Mouse (Mus musculus): ENCODE results near the gene Gm17428. TPM values are rescaled to one million over a fixed set of nuclear protein-coding genes. Genes with fewer than 3 reads are reported as not detected.

Gene Gm17428
- total and polyA plus RNA-seq, 3 experiments: not detected

- no peak for TF ChIP-seq TBP (conservative IDR thresholded peaks at IDR 0.05; ENCODE audit: low read depth, low read length)
- TF ChIP-seq CTCF (conservative IDR thresholded peaks at IDR 0.05 in 1 of 2, IDR thresholded peaks at IDR 0.05 in 1 of 2; ENCODE audit: low read depth in 2 of 2, low read length in 2 of 2): no peak
- no peak for TF ChIP-seq RAD21 (IDR thresholded peaks at IDR 0.05; ENCODE audit: low read depth, low read length)
- TF ChIP-seq ETS1 (conservative IDR thresholded peaks at IDR 0.05; ENCODE audit: low read depth, low read length): no peak
- no peak for TF ChIP-seq PAX5 (IDR thresholded peaks at IDR 0.05; ENCODE audit: low read length)
- no peak for TF ChIP-seq SIN3A (IDR thresholded peaks at IDR 0.05; ENCODE audit: low read length)
- no peak for TF ChIP-seq CHD2 (IDR thresholded peaks at IDR 0.05; ENCODE audit: low read length)
- TF ChIP-seq HCFC1 (IDR thresholded peaks at IDR 0.05; ENCODE audit: low read depth, low read length): no peak
- TF ChIP-seq ELF1 (IDR thresholded peaks at IDR 0.05; ENCODE audit: low read depth, low read length): no peak
- no peak for TF ChIP-seq SMC3 (IDR thresholded peaks at IDR 0.05; ENCODE audit: low read depth, low read length)
- TF ChIP-seq ZC3H11A (IDR thresholded peaks at IDR 0.05; ENCODE audit: low read depth, low read length): no peak
- TF ChIP-seq IRF4 (IDR thresholded peaks at IDR 0.05; ENCODE audit: low read depth, low read length): no peak
- no peak for TF ChIP-seq TCF12 (IDR thresholded peaks at IDR 0.05; ENCODE audit: low read depth, low read length)
- no peak for TF ChIP-seq ZNF384 (IDR thresholded peaks at IDR 0.05; ENCODE audit: low read depth, low read length)
- no peak for TF ChIP-seq ZMIZ1 (IDR thresholded peaks at IDR 0.05; ENCODE audit: low read depth, low read length)
- no peak for TF ChIP-seq UBTF (IDR thresholded peaks at IDR 0.05; ENCODE audit: low read depth, low read length)
- TF ChIP-seq USF2 (conservative IDR thresholded peaks at IDR 0.05; ENCODE audit: low read depth, low read length): no peak
- no peak for TF ChIP-seq JUND (conservative IDR thresholded peaks at IDR 0.05; ENCODE audit: low read depth, low read length)
- H3K9ac ChIP-seq (ENCODE audit: insufficient read depth, low read depth): no peak overlapping the region
- H3K4me3 ChIP-seq (replicated peaks in 1 of 3; ENCODE audit: low read depth in 2 of 3, low read length in 2 of 3, poor library complexity in 1 of 3): no peak overlapping the region
- peaks cover 56% of the 10 kb centered on the region for H3K27me3 ChIP-seq (replicated peaks)
- no peaks in the 10 kb centered on the region for H3K36me3 ChIP-seq (replicated peaks in 1 of 2; ENCODE audit: control insufficient read depth in 1 of 2, insufficient read depth in 1 of 2, low read length in 1 of 2)
- H3K4me1 ChIP-seq (ENCODE audit: control insufficient read depth in 1 of 2, insufficient read depth in 2 of 2): no peaks in the 10 kb centered on the region
- no peak overlapping the region for H3K27ac ChIP-seq (ENCODE audit: insufficient read depth, low read depth)
- in situ Hi-C loops (cut with MboI; ENCODE audit: low pct_ligation_motif_present, low pct_unique_long_range_greater_than_20kb, low sequenced_read_pairs) (no loop called here), dilution Hi-C loops (cut with MboI; ENCODE audit: extremely low pct_ligation_motif_present, extremely low pct_unique_long_range_greater_than_20kb, low sequenced_read_pairs) (no loop called here)
- no peak for DNase-seq (ENCODE audit: extremely low read depth)
- H3K9me3 ChIP-seq (replicated peaks; ENCODE audit: low read length): peaks cover 6% of the 10 kb centered on the region
- H3K4me2 ChIP-seq (ENCODE audit: insufficient read depth, low read depth, poor library complexity, severe bottlenecking): no peak overlapping the region
- no peaks in the 10 kb centered on the region for H3K79me2 ChIP-seq (replicated peaks; ENCODE audit: control insufficient read depth, extremely low read depth, insufficient read depth, poor library complexity, severe bottlenecking)
Measured at GRCm38 (mm10) chr14:55005506-55005905, 28.8 kb downstream of the Gm17428 start.

- dilution Hi-C loops (cut with MboI; ENCODE audit: extremely low pct_ligation_motif_present, extremely low pct_unique_long_range_greater_than_20kb, low sequenced_read_pairs): no loop called here
- H3K4me1 ChIP-seq (ENCODE audit: control insufficient read depth in 1 of 2, insufficient read depth in 2 of 2): no peaks in the 10 kb centered on the region
- H3K36me3 ChIP-seq (replicated peaks in 1 of 2; ENCODE audit: control insufficient read depth in 1 of 2, insufficient read depth in 1 of 2, low read length in 1 of 2): no peaks in the 10 kb centered on the region
- H3K79me2 ChIP-seq (replicated peaks; ENCODE audit: control insufficient read depth, extremely low read depth, insufficient read depth, poor library complexity, severe bottlenecking): no peaks in the 10 kb centered on the region
- H3K9ac ChIP-seq (ENCODE audit: insufficient read depth, low read depth): no peak overlapping the region
- no peak overlapping the region for H3K27ac ChIP-seq (ENCODE audit: insufficient read depth, low read depth)
- peaks cover 51% of the 10 kb centered on the region for H3K27me3 ChIP-seq (replicated peaks)
- H3K9me3 ChIP-seq (replicated peaks; ENCODE audit: low read length): peaks cover 6% of the 10 kb centered on the region
- in situ Hi-C loops (cut with MboI; ENCODE audit: low pct_ligation_motif_present, low pct_unique_long_range_greater_than_20kb, low sequenced_read_pairs): no loop called here
- TF ChIP-seq MYC (IDR thresholded peaks at IDR 0.05; ENCODE audit: low read depth, low read length): no peak
- no peak for TF ChIP-seq CHD1 (IDR thresholded peaks at IDR 0.05; ENCODE audit: low read depth, low read length)
- TF ChIP-seq MAZ (IDR thresholded peaks at IDR 0.05; ENCODE audit: low read depth, low read length): no peak
- no peak overlapping the region for H3K4me2 ChIP-seq (ENCODE audit: insufficient read depth, low read depth, poor library complexity, severe bottlenecking)
- no peak for DNase-seq (ENCODE audit: extremely low read depth)
- H3K4me3 ChIP-seq (replicated peaks in 1 of 3; ENCODE audit: low read depth in 2 of 3, low read length in 2 of 3, poor library complexity in 1 of 3): no peak overlapping the region
Measured at GRCm38 (mm10) chr14:55005967-55006366, 29.2 kb downstream of the Gm17428 start.

Data from CH12.LX (cell line).